Mouse (Mus musculus) MN1 (cell line): Measurements from ENCODE around the gene Sart1.
"Not testable (repeated sequence)": the region's sequence is repeated elsewhere in the genome, so short reads cannot be mapped to it uniquely, and the experiment has no call there.

Experiments used
- DNase-seq: peaks from one replicate; pipeline ENCODE4 v3.0.0-alpha.2; 2016; ENCODE audit warnings: low spot score

Gene Sart1

DNA sequence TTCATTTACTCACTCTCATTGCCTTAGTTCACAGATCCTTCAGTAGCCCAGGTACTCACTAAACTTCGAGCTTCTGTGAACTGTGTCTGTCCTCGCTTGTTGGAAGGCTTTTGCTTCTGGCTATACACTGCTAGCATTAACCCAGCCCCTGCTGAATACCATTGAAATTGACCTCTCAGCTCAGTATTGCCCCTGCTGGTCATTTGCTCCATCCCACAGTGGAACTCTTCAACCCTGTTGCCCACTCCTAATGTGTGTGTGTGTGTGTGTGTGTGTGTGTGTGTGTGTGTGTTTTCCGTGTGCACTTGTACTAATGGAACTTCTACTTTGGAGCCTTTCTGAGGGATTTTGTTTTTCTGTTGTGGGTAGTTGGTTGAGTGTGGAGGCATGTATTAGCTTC is 17.6 kb downstream of the Sart1 start:
- peak; percentile 23 for DNase-seq

DNA sequence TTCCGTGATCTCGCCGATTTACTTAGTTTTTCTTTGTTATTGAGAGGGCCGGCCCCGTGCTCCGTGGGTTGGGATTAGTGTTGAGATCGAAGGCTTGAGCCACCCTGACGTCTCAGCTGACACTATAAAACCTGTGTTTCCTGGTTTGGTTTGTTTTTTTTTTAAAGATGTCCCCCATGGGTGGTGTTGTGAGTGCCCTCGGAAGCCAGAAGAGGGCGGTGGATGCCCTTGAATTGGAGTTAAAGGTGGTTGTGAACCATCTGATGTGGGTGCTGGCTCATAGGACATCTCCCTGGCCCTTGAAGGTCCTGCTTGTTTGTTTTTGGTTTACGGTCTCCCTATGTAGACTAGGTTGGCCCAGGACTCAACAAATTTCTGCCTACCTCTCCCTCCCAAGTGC is 21.0 kb downstream of the Sart1 start:
- DNase-seq, result peak; percentile 63

DNA sequence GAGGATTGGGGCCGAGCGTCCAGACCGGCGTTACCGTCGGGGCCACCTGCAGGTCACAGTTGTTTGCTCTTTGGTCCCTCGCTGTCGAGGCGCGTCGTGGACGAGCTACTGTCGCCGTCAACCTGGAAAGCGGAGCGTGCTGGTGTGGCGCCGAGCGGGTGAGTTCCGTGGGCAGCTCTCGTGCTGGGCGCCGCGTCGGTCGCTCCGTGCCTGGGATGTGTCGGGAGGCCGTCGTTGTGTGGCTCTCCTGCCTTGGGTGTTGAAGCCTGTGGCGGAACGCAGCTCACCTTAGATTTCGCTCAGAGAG is 21.5 kb downstream of the Sart1 start, which contains the start of gene Banf1:
Gene Banf1, minus strand, starts transcription at position 116 of the 307 bp plus-strand sequence.
- DNase-seq, result no peak

DNA sequence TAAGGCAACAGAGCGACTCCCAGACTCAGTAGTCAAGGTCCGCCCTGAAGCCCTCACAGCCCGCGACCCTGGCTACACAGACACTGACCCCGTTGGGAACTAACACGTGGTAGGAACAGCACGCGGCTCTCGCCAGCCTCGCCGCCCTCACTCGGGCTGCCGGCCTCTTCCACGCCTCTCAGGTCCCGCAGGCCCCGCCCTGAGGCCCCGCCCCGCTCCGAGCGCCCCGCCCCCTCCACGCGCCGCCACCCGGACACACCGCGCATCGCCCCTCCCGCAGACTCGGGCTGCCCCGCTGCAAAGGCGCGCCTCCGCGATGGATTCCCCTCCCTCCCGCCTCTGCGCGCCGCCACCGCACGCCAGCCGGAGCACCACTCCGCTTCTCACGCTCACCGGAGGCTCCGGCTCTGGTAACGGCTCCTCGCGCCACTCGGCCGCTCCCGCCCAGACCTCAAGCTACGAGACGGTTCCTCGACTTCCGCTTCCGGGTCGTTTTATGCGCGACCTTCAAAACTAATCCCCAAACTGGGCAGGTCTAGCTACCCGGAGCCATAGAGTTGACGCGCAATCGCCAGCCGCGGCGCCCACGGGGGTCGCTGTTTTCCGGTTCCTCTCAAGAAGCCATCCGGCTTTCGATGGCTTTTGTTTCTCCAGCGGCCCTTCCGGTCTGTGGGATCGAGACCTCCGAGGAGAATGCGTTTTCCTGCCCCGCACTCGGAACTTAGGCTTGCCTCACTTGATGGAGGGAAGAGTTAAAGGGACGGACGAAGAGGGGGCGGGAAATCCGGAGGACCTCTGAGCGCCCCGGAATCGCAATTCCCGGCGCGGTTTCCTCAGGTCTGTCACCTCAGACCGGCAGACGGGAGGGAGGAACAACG is 22.1 kb downstream of the Sart1 start, which contains the start of gene Eif1ad:
Gene Eif1ad, plus strand, starts transcription at position 567 of the 878 bp plus-strand sequence.
- DNase-seq, result peak; percentile 93

DNA sequence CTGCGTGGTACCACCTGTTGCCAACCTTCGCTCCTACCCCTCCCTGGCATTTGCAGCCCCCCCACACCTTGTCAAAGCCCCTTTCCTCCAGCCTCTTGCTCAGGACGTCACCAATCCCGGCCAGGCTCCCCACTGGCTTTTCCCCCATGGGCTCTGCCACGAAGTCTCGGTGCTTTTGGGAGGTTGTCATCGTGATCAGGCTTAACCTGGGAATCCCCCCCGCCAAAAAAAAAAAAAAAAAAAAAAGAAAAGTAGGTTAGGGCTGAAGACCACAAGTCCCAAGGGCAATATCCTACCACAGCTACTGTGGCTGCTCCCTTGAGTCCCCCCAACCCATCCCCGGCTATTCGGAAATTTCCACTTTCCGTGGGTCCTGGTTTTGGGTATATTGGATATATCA is 22.8 kb downstream of the Sart1 start:
- no peak for DNase-seq

DNA sequence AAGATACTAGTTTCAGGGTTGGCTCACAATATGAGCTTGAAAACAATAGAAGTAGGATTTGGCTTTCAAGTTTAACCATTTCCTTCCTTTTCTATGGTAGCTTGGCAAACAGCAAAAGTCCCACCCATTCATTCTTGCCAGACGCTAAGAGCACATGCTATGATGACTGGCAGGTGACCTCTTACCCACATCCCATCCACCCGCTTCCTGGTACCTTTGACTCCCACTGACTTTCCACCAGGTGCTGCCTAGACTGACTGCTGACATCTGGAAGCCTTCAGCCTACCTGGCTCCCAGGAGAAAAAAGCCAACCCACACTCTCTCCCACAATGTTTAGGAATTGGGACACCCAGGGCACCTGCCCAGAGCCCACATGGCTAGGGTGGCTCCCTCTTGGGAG is 24.4 kb downstream of the Sart1 start:
- no peak for DNase-seq

DNA sequence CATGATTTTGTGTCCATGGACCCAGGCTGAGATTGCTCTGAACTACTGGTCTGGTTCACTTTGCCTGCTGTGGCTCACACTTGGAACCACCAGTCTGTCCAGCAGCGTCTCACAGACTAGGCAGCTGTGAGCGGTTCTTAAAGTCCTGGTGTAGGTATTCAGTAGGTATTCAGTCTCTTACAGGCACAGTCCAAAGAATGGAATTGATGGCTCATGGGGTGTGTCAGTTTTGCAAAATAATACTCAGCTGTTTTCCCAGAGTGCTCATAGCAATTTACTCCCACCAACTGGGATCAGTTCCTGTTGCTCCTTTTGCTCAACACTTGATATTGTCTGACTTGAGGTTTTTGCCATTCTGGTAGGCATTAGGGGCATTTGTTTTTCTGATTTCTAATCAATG is 26.3 kb downstream of the Sart1 start:
- DNase-seq, result no peak

DNA sequence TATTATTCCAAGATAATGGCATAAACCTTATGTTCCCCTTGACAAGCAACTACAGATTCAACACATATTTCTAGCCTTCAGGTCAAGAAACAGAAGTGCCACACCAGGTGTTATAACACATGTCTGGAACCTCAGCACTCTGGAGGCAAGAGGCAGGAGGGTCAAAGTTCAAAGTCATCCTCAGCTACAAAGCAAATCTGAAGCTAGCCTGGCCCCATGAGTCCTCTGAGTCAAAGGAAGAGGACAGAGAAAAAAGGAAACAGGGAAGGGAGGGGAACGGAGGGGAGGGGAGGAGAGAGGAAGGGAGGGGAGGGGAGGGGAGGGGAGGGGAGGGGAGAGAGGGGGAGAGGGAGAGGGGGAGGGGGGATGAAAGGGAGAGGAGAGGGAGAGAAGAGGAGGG is 32.4 kb downstream of the Sart1 start:
- no peak for DNase-seq

DNA sequence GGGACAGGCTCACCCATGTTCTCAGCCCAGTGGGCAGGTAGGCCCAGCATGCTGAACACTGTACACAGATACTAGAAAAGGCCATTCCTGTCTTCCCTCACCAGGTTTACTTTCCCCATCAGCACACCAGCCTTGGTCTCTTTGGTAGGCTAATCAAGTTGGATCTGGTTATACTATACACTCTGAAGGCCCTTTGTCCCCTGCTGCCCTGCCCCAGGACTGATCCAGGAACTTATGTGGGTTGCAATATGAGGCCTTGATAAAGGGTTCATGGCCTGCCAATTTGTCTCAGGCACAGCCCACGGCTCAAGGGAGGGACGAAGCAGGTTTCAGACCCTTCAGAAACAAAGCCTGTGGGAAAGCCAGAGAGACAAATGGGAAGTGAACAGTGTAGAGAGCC is 34.9 kb downstream of the Sart1 start:
- DNase-seq, result no peak

DNA sequence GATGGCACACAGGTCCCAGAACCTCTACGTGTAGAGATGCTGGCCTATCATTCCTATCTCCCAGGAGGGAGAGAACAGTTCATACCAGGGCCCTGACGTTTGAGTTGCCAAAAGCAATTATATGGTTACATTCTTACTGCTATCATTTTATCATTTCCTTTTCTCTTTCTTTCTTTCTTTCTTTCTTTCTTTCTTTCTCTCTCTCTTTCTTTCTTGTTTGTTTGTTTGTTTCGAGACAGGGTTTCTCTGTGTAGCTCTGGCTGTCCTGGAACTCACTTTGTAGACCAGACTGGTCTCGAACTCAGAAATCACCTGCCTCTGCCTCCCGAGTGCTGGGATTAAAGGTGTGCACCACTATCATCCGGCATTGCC is 39.0 kb downstream of the Sart1 start, which contains the start of gene Cst6:
Gene Cst6, minus strand, starts transcription at position 73 of the 372 bp plus-strand sequence.
- not testable (repeated sequence) for DNase-seq

DNA sequence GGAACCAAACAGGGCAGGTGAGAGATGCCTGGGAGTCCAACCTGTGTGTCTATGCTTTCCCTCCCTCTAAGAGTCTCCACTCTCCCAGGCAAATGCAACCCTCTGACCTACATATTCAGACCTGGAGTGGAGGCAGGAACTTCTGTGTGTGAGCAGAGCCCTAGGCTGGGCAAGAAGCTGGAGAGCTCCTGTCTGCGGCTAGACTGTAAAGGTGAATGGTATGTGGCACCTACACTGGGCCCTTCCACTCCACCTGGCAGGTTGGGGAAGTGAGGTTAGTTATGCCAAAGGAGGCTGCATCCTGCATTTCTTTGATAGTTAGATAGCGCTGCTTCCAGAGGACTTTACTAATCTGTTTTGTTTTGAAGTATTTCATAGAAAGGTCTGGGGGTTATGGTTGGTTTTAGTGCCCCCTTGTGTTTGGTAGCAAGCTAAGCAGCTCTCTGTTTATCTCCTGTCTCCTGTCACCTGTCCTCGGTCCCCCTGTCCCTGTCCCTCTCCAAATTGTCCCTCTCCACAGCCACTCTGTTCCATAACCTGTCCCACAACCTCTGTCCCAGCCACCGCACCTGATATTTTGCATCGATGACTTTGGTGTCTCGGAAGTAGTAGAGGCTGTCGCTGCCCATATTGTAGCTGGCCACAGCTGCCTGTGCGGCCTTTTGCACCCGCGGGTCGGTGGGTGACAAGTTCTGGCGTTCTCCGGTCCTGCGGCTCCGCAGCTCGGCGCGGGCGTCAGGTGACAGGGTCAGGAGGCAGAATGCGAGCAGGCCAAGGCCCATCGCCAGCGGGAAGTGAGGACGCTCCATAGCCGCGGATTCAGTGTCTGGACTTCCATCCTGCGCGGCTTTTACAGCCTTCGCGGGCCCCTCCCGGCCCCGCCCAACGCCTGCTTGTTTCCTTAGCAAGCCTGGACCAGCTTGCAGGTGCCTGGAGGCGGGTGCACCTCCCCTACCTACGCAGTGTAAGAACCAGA is 39.7 kb downstream of the Sart1 start:
- peak; percentile 51 for DNase-seq

DNA sequence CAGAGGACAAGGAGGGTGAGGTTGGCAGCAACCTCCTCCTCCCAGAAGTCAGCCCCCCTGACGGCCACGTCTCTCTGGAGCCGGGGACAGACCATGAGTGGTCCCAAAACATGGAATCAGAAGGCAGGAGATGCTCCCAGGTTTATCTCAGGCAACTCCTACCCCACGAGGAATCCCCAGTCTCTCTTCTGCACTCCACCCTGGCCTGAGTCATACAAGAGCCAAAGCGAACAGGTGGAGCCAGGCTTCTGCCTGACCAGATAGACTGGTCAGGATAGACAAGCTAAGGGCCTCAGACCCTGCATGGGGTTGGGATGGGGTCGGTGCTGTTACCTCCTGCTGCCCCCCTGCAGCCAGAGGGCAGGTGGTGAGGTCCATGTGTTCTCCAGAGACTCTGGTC is 40.4 kb downstream of the Sart1 start:
- no peak for DNase-seq

DNA sequence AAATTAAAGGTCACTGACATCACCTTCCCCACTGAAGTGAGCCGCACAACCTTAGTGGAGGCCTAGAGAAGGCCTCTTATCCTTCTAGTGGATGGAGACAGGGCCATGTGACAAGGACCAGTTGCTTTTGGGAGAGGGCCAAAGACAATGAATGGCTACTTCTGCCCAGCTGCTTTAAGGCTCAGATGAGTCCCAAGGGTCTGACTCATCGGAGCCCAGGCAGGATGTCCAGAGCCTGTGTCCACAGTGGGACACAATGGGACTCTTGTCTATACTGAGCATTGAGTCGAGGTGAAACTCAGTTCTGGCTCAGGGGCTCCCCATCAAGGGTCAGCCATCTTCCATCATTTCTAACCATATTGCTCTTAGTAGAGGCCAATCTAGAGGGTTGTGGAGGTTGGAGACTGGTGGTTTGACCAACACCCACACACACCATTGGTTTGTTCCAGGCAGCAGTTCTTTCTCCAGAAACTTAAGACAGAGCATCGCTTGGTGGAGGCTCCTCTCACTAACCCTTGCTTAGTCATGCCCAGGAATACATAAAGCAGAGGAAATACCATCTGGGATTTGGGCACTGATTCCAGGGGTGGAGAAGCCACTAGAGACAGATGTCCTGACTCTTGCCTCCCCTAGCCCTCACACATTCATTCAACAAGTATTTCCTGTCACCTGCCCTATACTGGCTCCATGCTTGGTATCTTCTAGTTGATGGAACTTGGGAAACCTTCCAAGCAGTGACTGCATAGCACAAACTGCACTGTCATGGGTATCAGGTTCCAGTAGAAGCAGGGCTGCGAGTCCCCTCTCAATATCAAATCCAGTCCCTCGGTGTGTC is 43.0 kb downstream of the Sart1 start:
- DNase-seq, result peak; percentile 88

DNA sequence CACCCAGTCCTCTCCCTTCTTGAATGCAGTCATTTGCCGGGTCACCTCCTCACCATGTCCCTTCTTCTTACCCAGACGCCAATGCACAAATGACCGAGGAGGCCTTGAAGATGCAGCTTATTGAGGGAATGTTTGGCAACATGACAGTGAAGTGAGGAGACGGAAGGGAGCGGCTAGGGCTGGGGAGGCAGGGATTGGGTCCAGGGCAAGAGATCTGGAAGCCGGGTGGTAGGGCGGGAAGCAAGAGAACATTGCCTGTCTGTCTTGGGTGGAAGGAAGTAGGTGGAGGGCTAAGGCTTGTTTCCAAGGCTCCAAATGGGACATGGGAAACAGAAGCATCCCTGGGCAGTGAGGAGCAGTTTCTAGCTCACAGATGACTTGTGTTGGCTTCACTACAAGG is 47.1 kb downstream of the Sart1 start:
- DNase-seq, result no peak

DNA sequence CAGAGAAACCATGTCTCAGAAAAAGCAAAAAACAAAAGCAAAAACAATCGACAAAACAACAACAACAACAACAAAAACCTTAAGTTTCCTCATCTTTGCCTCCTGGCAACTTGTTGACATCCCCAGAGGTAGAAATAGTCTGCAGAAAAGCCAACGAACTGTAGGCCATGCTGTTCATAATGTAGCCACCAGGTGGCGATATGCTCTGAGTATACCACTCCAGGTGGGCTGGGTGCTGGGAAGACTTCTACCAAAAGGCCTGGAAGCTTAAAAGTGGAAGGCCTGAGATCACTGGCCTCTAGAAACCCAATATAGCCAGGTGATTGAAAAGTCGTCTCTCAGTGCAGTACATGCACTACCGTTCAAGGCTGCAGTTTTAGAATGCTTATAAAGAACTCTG is 50.5 kb downstream of the Sart1 start:
- peak; percentile 70 for DNase-seq

DNA sequence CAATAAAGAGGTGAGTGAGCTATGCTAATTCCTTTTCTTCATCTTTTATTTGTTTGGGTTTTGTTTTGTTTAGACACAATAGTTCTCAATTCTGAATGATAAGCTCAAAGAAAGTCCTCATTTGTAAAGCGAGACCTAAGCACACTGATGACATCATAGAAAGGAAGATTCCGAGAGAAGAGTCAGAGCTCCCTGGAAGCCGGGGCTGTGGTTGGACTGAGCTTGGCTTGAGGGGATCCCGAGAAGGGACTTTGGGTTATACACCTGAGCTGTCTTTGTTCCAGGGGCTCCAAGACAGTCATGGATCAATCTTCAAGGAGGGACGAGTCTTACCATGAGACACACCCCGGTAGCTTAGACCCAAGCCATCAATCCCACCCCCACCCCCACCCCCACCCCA is 53.1 kb downstream of the Sart1 start, which contains the start of gene Catsper1:
Gene Catsper1, plus strand, starts transcription at position 301 of the 400 bp plus-strand sequence.
- DNase-seq, result no peak

DNA sequence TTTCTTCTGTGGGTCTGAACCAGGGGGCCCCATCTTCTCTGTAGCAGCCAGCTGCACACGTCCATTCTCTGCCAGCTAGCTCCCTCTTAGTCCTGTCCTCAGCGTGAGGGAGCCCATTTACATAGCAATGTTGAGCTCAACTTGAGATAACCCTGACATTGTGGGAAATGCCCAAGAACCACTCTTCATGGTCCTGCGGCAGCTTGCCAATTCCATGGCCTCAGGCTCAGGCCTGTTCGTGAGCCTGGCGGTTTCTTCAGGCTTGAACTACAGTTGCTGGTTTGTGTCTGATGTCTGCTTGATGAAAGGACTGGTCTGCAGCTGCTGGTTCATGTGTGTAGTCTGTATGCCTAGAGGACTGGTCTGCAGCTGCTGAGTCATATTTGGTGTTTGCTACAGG is 53.8 kb downstream of the Sart1 start:
- DNase-seq, result peak; percentile 18

DNA sequence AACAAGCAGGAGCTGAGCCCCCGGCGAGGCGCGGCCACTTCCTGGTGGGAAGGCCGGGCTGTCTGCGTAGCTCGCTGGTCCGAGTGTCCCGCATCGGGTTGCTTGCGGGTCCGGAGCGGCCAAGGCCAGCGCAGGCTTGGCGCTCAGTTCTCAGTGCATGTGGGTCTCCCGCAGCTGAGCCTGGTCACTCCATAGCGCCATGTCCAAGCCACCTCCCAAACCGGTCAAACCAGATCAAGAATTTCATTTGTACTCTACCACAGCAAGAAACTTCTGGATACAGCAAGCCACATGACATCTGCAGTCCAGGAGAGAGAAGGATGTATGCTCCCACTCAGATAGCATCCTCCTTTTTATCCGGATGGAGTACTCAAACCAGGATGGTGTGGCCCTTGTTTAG is 60.5 kb downstream of the Sart1 start:
- no peak for DNase-seq
